Mouse (Mus musculus) MEL (cell line): ENCODE results near the gene Rpn2.

ENCODE experiments used
- CHD1 ChIP-seq: IDR thresholded peaks from 2 replicates; pipeline ENCODE4 v1.6.1; 2012; ENCODE audit warnings: low read depth, mild to moderate bottlenecking, inconsistent platforms, low read length, improper control_type of control experiment
- CTCF ChIP-seq, 3 experiments: IDR thresholded peaks in 2 of 3; conservative IDR thresholded peaks in 1 of 3; 2 replicates each; pipeline ENCODE4 v1.5.1; 2011 to 2012; ENCODE audit warnings: low read length in 3 of 3, low read depth in 2 of 3, mild to moderate bottlenecking in 2 of 3, improper control_type of control experiment in 1 of 3, inconsistent platforms in 1 of 3, mixed read lengths in 1 of 3, moderate library complexity in 1 of 3; ENCODE audit not compliant: control insufficient read depth in 1 of 3, insufficient read depth in 1 of 3, poor library complexity in 1 of 3, severe bottlenecking in 1 of 3
- EP300 ChIP-seq, 2 experiments: IDR thresholded peaks; 2 replicates each; pipeline ENCODE4 v1.6.1; 2011; ENCODE audit warnings: improper control_type of control experiment in 2 of 2, low read length in 2 of 2, low read depth in 1 of 2, mild to moderate bottlenecking in 1 of 2
- ETS1 ChIP-seq: IDR thresholded peaks from 2 replicates; pipeline ENCODE4 v1.6.1; 2012; ENCODE audit warnings: low read depth, mild to moderate bottlenecking, inconsistent platforms, low read length, improper control_type of control experiment, moderate library complexity
- GATA1 ChIP-seq: IDR thresholded peaks from 2 replicates; pipeline ENCODE4 v1.6.1; 2011; ENCODE audit warnings: low read depth, low read length, improper control_type of control experiment
- HCFC1 ChIP-seq: IDR thresholded peaks from 2 replicates; pipeline ENCODE4 v1.6.1; 2012; ENCODE audit warnings: low read depth, mild to moderate bottlenecking, inconsistent platforms, low read length, improper control_type of control experiment, moderate library complexity
- NRF1 ChIP-seq: IDR thresholded peaks from 2 replicates; pipeline ENCODE4 v1.6.1; 2014; ENCODE audit warnings: low read depth, mild to moderate bottlenecking, inconsistent platforms, low read length, improper control_type of control experiment, moderate library complexity; ENCODE audit not compliant: poor library complexity, insufficient read depth, severe bottlenecking
- POLR2A ChIP-seq, 2 experiments: IDR thresholded peaks; 2 replicates each; pipeline ENCODE4 v1.6.1; 2011 to 2012; ENCODE audit warnings: low read length in 2 of 2, mild to moderate bottlenecking in 2 of 2, control low read depth in 1 of 2, improper control_type of control experiment in 1 of 2, low read depth in 1 of 2, moderate library complexity in 1 of 2; ENCODE audit not compliant: control insufficient read depth in 1 of 2, insufficient read depth in 1 of 2, poor library complexity in 1 of 2
- POLR2AphosphoS5 ChIP-seq: IDR thresholded peaks from 2 replicates; pipeline ENCODE4 v1.6.1; 2012; ENCODE audit warnings: low read depth, borderline replicate concordance, mild to moderate bottlenecking, inconsistent platforms, low read length, moderate library complexity, mixed read lengths
- TAL1 ChIP-seq: IDR thresholded peaks from 2 replicates; pipeline ENCODE4 v1.6.1; 2012; ENCODE audit warnings: mild to moderate bottlenecking, inconsistent platforms, low read length, moderate library complexity, mixed read lengths
- USF2 ChIP-seq, 2 experiments: IDR thresholded peaks; 2 replicates each; pipeline ENCODE4 v1.6.1; 2011 to 2012; ENCODE audit warnings: improper control_type of control experiment in 2 of 2, low read length in 2 of 2, borderline replicate concordance in 1 of 2, inconsistent platforms in 1 of 2, low read depth in 1 of 2, mild to moderate bottlenecking in 1 of 2; ENCODE audit not compliant: insufficient read depth in 1 of 2
- ZNF384 ChIP-seq: IDR thresholded peaks from 2 replicates; pipeline ENCODE4 v1.6.1; 2012; ENCODE audit warnings: low read depth, mild to moderate bottlenecking, inconsistent platforms, low read length, improper control_type of control experiment

DNA sequence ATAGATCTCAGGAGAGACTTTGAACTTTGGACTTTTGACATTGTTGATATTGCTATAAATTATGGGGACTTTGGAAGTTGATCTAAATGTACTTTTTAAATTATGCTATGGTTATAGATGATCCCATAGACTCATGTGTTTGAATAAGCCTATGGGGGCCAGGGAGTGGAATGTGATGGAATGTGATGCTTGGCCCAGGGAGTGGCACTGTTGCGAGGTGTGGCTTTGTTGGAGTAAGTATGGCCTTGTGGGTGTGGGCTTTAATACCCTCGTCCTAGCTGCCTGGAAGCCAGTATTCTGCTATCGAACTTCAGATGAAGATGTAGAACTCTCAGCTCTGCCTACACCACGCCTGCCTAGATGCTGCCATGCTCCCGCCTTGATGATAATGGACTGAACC is 81.2 kb downstream of the Rpn2 start:
- no peak for TF ChIP-seq GATA1
- no peak for TF ChIP-seq ETS1
- no peak for TF ChIP-seq CHD1
- no peak for TF ChIP-seq ZNF384
- TF ChIP-seq EP300 (IDR thresholded peaks at IDR 0.05; ENCODE audit: low read depth in 1 of 2, low read length in 2 of 2): no peak
- no peak for TF ChIP-seq POLR2AphosphoS5
- TF ChIP-seq CTCF (IDR thresholded peaks at IDR 0.05 in 2 of 3, conservative IDR thresholded peaks at IDR 0.05 in 1 of 3; ENCODE audit: control insufficient read depth in 1 of 3, insufficient read depth in 1 of 3, low read depth in 2 of 3, low read length in 3 of 3, poor library complexity in 1 of 3, severe bottlenecking in 1 of 3): no peak
- TF ChIP-seq NRF1: no peak
- no peak for TF ChIP-seq POLR2A (IDR thresholded peaks at IDR 0.05; ENCODE audit: control insufficient read depth in 1 of 2, insufficient read depth in 1 of 2, low read depth in 1 of 2, low read length in 2 of 2, poor library complexity in 1 of 2)
- no peak for TF ChIP-seq HCFC1
- no peak for TF ChIP-seq USF2 (IDR thresholded peaks at IDR 0.05; ENCODE audit: borderline replicate concordance in 1 of 2, insufficient read depth in 1 of 2, low read depth in 1 of 2, low read length in 2 of 2)
- no peak for TF ChIP-seq TAL1
